Mouse (Mus musculus) thymus, adult 18-20 months (tissue): Measurements from ENCODE around the gene Tlr4.

Experiments used
- DNase-seq, 2 experiments: peaks; one replicate each; pipeline ENCODE4 v3.0.0; 2022; ENCODE audit warnings: mixed read lengths in 2 of 2

Tlr4 gene

GRCm38 (mm10) chr4:66901498-66901897 is 74.1 kb downstream of the Tlr4 start:
- no peak for DNase-seq

- no peak for DNase-seq
Observed at GRCm38 (mm10) chr4:66908376-66908775, 81.0 kb downstream of the Tlr4 start.

GRCm38 (mm10) chr4:66919630-66920372 is 92.4 kb downstream of the Tlr4 start:
- DNase-seq, result no peak

- DNase-seq, result no peak
Observed at GRCm38 (mm10) chr4:66923616-66924276, 96.4 kb downstream of the Tlr4 start.

GRCm38 (mm10) chr4:66926066-66926465 is 98.7 kb downstream of the Tlr4 start:
- DNase-seq, result no peak

GRCm38 (mm10) chr4:66927537-66928088 is 100.2 kb downstream of the Tlr4 start:
- no peak for DNase-seq

GRCm38 (mm10) chr4:66938489-66939061 is 111.2 kb downstream of the Tlr4 start:
- DNase-seq, result no peak

GRCm38 (mm10) chr4:66941894-66942293 is 114.5 kb downstream of the Tlr4 start:
- DNase-seq, result no peak

GRCm38 (mm10) chr4:66943699-66944098 is 116.3 kb downstream of the Tlr4 start:
- no peak for DNase-seq

- no peak for DNase-seq
Observed at GRCm38 (mm10) chr4:66947657-66948056, 120.3 kb downstream of the Tlr4 start.

- no peak for DNase-seq
Observed at GRCm38 (mm10) chr4:66974918-66975317, 147.5 kb downstream of the Tlr4 start.
